Mouse (Mus musculus): ENCODE results near the gene Cirbp. TPM values are rescaled to one million over a fixed set of nuclear protein-coding genes. Genes with fewer than 3 reads are reported as not detected.

Cirbp gene
- polyA plus RNA-seq, 1 experiment from 2014 or later, result 80.8 TPM

DNA sequence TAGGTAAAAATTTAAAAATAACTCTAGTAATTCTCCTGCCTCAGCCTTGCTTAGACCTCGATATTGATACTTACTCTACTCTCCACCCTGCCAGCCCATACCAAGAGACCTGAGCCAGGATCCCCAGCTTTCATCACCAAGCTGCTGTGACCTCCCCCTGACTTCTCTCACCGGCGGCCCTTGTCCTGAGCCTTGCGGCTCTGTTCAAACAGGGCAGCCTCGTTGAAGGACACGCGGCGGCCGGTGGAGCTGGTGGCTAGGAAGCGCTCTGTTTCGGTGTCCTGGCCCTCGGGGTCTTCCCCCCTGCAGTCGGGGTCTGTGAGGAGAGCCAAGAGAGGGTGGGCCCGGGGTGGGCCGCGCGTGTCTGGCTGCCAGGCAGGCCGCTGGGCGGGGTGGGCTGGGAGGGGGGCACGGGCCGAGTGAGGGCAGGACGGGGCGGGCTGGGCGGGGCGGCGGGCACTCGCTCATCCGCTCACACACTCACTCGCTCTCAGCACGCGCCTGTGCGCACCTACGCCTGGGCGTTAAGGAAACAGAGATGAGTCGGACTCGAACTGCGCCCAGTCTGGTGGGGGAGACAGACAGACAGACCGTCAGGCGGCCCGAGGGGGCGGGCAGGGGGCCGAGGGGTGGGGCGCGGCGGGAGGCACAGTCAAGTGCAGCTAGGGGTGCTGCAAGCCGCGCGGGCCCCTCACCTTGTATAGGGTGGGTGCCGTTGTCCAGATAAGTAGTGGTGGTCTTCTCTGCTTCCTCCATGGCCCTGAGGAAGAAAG is 29.4 kb upstream of the Cirbp start:
- peaks cover 3% of the 10 kb centered on the region; the same call in 1 of the 2 replicates for H3K27me3 ChIP-seq (ENCODE audit: control insufficient read depth, insufficient read depth, low read length)
- H3K4me2 ChIP-seq (ENCODE audit: low read depth, low read length), result peak overlapping the region; percentile 99
- WGBS, result 23% methylated on average over 41 of the region's 49 CpGs

DNA sequence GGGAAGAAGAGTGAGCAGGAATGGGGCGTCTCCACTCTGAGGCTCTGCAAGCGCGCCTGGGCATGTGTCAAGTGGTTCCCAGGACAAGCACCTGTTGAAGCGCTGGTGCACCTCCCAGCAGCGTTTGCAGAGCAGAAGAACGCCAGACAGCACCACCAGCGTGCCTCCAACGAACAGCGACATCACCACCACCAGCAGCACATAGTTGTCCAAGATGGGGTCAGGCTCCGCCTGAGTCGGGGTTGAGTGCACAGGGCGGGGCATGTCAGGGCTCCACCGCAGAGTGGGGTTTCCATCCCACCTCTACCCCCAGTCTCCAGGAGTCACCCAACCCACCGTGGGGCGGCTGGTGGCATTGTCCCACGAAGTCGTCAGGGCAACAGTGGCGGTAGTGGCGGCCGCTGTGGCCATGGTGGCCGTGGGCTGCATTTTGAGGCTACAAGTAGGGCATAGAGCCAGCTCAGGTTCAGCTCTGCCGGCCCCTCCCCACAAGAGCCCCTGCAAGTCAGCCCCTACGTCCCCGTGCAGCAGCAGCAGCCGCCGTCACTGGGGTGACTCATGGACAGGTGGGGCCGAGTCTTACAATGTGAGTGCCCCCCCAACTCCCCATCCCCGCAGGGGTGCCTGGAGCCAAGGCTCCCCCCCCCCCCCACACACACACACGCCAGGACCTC is 28.7 kb upstream of the Cirbp start:
- 5% methylated on average over 29 of the region's 29 CpGs for WGBS
- no peaks in the 10 kb centered on the region for H3K9me3 ChIP-seq (replicated peaks; ENCODE audit: control insufficient read depth, low read length)
- H3K9ac ChIP-seq (ENCODE audit: low read length), result peak overlapping the region; percentile 60
- H3K4me1 ChIP-seq (ENCODE audit: control insufficient read depth, insufficient read depth, low read length), result peaks cover 28% of the 10 kb centered on the region
- H3K4me3 ChIP-seq (replicated peaks; ENCODE audit: low read length), result peak overlapping the region; percentile 67
- 0 out of 2 replicates have a peak, but pooled peaks cover 3% of the 10 kb centered on the region for H3K36me3 ChIP-seq (ENCODE audit: control insufficient read depth, insufficient read depth, low read length)
- H3K27me3 ChIP-seq (ENCODE audit: control insufficient read depth, insufficient read depth, low read length), result peaks cover 3% of the 10 kb centered on the region; the same call in 1 of the 2 replicates
- peak overlapping the region; percentile 82 for H3K27ac ChIP-seq (ENCODE audit: low read length)
- no peak for ATAC-seq (ENCODE audit: insufficient read depth, low FRiP score)
- H3K4me2 ChIP-seq (ENCODE audit: low read depth, low read length), result peak overlapping the region; percentile 99

More for the DNA sequence above, 29.4 kb upstream of the Cirbp start:
- peak overlapping the region; percentile 82; the same call in 1 of the 2 replicates for H3K27ac ChIP-seq (ENCODE audit: low read length)
- no peak for ATAC-seq (ENCODE audit: insufficient read depth, low FRiP score)
- H3K9ac ChIP-seq (ENCODE audit: low read length), result peak overlapping the region; percentile 60
- H3K4me3 ChIP-seq (replicated peaks; ENCODE audit: low read length), result peak overlapping the region; percentile 67
- H3K9me3 ChIP-seq (replicated peaks; ENCODE audit: control insufficient read depth, low read length), result no peaks in the 10 kb centered on the region
- 0 out of 2 replicates have a peak, but pooled peaks cover 3% of the 10 kb centered on the region for H3K36me3 ChIP-seq (ENCODE audit: control insufficient read depth, insufficient read depth, low read length)
- peaks cover 30% of the 10 kb centered on the region for H3K4me1 ChIP-seq (ENCODE audit: control insufficient read depth, insufficient read depth, low read length)

DNA sequence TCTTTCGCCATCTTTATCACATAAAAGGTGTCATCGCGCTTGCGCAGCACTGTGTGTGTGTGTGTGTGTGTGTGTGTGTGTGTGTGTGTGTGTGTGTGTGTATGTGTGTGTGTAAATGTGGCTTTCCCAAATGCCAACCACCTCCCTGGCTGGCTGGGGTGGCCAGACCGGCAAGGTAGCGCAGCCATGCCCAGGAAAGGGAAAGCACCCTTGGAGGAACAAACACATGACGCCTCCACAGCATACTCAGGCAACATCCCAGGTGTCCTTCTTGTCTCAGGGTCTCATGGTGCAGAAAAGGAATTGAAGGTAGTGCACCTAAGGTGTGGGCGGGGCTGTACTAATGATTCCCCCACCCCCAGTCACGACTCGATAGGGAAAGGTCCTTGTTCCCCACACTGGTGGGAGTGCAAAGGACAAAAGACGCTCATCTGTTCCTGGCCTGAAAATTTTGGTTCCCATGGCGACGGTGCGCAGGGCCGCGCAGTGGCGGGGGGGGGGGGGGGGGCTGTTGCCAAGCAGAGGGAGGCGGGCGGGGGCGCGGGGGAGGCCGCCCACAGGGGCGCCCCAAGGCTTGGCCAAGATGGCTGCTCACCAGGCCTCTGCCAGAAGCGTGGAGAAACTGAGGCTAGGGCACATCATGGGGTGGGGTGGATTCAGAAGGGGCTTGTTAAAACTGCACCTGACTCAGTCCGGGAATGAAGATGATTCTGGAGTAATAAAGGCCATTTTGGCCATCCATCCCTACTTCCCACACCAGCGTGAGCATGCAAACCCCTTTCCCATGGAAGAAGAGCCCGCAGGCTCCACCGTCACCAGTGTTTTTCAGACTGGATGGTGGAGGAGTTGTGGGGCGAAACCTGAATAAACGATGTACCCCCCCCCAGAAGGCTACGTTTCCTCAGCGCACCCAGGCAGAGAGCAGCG is 27.9 kb upstream of the Cirbp start:
- Histone ChIP-seq H3K4me1 (ENCODE audit: control insufficient read depth, insufficient read depth, low read length) (peaks cover 31% of the 10 kb centered on the region), H3K27ac (ENCODE audit: low read length) (peak overlapping the region; percentile 82), H3K36me3 (ENCODE audit: control insufficient read depth, insufficient read depth, low read length) (no peaks in the 10 kb centered on the region), H3K4me2 (ENCODE audit: low read depth, low read length) (peak overlapping the region; percentile 99), H3K27me3 (ENCODE audit: control insufficient read depth, insufficient read depth, low read length) (peaks cover 3% of the 10 kb centered on the region; the same call in 1 of the 2 replicates), H3K4me3 (replicated peaks; ENCODE audit: low read length) (peak overlapping the region; percentile 67), H3K9me3 (replicated peaks; ENCODE audit: control insufficient read depth, low read length) (no peaks in the 10 kb centered on the region), H3K9ac (ENCODE audit: low read length) (peak overlapping the region; percentile 86)
- ATAC-seq (ENCODE audit: insufficient read depth, low FRiP score), result no peak
- WGBS, result 6% methylated on average over 24 of the region's 33 CpGs

DNA sequence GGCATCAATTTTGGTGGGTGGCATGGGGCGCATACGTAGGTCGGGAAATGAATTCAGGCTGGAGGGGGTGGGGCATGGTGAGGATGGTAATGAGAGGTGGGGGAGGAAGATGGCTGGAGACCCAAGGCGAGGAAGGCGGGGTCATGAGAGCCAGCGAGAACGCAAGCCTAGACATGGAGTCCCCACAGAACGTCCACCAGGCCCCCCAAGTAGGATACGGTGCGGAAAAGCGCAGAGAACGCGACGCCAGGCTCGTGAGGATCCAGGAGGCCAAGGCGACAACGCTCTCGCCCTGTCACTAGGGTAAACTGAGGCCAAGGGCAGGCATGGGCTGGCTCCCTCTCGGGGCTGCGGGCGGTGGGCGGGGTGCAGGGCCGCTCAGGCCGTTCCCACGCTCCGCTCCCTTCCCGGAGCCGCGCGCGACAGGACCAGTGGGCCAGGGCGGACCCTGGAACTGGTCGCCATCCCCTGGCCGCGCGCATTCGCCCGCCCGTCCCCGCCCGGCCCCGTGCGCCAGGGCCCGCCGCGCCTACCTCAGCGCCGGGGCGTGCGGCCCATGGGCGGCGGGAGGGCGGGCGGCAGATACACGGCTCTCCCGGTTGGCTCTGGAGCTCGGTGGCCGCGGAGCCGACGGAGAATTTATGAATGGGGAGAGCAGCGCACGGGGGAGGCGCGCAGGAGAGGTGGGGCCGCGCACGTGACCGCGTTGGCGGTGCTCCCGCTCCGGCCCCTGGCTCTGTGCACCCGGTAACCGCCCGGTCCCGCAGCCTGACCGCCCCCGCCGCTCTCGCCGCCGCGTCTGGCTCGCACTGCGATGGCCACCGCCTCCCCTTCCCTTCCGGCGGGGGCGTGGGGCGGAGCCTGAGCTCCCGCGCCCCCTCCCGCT is 27.0 kb upstream of the Cirbp start, which contains the start of gene Atp5d:
Gene Atp5d (plus strand): TSS at position 80 of the 886 bp plus-strand sequence.
- Histone ChIP-seq H3K36me3 (ENCODE audit: control insufficient read depth, insufficient read depth, low read length) (0 out of 2 replicates have a peak, but pooled peaks cover under 1% of the 10 kb centered on the region), H3K27ac (ENCODE audit: low read length) (peak within 1 kb of the TSS; percentile 82), H3K27me3 (ENCODE audit: control insufficient read depth, insufficient read depth, low read length) (peaks cover 3% of the 10 kb centered on the region; the same call in 1 of the 2 replicates), H3K9ac (ENCODE audit: low read length) (peak within 1 kb of the TSS; percentile 86), H3K9me3 (replicated peaks; ENCODE audit: control insufficient read depth, low read length) (no peaks in the 10 kb centered on the region), H3K4me1 (ENCODE audit: control insufficient read depth, insufficient read depth, low read length) (peaks cover 31% of the 10 kb centered on the region), H3K4me2 (ENCODE audit: low read depth, low read length) (peak within 1 kb of the TSS; percentile 99), H3K4me3 (replicated peaks; ENCODE audit: low read length) (peak within 1 kb of the TSS; percentile 67)
- ATAC-seq (ENCODE audit: insufficient read depth, low FRiP score), result peak; percentile 5
- under 1% methylated on average over 85 of the region's 94 CpGs for WGBS

DNA sequence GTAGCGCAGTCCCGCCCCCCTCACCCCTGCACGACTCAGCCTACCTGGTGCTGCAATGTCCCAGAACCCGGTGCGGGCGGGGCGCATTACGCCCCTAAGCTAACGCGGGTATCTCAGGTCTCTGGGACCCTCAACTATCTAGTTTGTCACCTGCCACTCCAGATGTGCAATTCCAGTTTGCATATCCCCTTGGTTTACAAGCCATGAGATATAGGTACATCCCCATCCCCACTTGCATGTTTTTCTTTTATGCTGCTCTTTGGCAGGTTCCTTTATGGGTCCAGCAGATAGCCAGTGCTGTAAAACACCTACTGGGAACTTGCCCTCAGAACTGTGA is 26.4 kb upstream of the Cirbp start:
- WGBS, result 4% methylated on average over 8 of the region's 10 CpGs
- H3K4me1 ChIP-seq (ENCODE audit: control insufficient read depth, insufficient read depth, low read length), result peaks cover 36% of the 10 kb centered on the region
- ATAC-seq (ENCODE audit: insufficient read depth, low FRiP score), result no peak; the same call in 1 of the 2 replicates

DNA sequence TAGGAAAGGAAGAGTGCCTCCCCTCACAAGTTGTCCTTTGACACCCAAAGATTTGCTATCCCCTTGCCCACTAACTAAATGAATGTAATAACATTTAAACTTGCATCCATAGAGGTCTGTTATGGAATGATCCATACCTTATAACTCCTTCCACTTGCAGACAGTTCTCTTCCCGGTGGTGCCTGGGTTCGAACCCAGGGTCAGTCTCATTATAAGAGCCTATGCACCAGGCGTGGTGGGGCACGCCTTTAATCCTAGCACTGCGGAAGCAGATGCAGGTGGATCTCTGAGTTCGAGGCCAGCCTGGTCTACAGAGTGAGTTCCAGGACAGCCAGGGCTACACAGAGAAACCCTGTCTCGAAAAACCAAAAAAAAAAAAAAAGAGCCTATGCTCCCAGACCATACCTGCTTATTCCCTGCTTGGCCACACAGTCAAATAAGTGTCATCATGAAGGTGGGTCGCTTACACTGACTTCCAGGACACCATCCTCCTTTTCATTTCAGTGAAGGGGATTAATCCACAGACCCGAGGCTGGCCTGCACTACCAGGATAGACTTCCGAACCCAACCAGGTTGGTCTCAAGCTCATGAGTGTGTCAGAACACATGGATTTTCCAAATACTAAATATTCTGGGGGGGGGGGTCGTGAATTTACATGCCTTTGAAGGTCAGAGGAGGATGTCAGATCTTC is 25.7 kb upstream of the Cirbp start:
- peaks cover 8% of the 10 kb centered on the region; the same call in 1 of the 2 replicates for H3K36me3 ChIP-seq (ENCODE audit: control insufficient read depth, insufficient read depth, low read length)
- no peak overlapping the region for H3K9ac ChIP-seq (ENCODE audit: low read length)
- H3K9me3 ChIP-seq (replicated peaks; ENCODE audit: control insufficient read depth, low read length), result no peaks in the 10 kb centered on the region
- no peak overlapping the region for H3K4me2 ChIP-seq (ENCODE audit: low read depth, low read length)
- H3K4me3 ChIP-seq (replicated peaks; ENCODE audit: low read length), result no peak overlapping the region
- no peak for ATAC-seq (ENCODE audit: insufficient read depth, low FRiP score)
- H3K27ac ChIP-seq (ENCODE audit: low read length), result no peak overlapping the region
- WGBS, result 72% methylated on average over 11 of the region's 11 CpGs
- H3K4me1 ChIP-seq (ENCODE audit: control insufficient read depth, insufficient read depth, low read length), result peaks cover 43% of the 10 kb centered on the region
- H3K27me3 ChIP-seq (ENCODE audit: control insufficient read depth, insufficient read depth, low read length), result peaks cover 3% of the 10 kb centered on the region; the same call in 1 of the 2 replicates

More for the DNA sequence above, 26.4 kb upstream of the Cirbp start:
- peaks cover 3% of the 10 kb centered on the region; the same call in 1 of the 2 replicates for H3K27me3 ChIP-seq (ENCODE audit: control insufficient read depth, insufficient read depth, low read length)
- peak overlapping the region; percentile 67 for H3K4me3 ChIP-seq (replicated peaks; ENCODE audit: low read length)
- peak overlapping the region; percentile 99 for H3K4me2 ChIP-seq (ENCODE audit: low read depth, low read length)
- H3K9me3 ChIP-seq (replicated peaks; ENCODE audit: control insufficient read depth, low read length), result no peaks in the 10 kb centered on the region
- 0 out of 2 replicates have a peak, but pooled peaks cover 6% of the 10 kb centered on the region for H3K36me3 ChIP-seq (ENCODE audit: control insufficient read depth, insufficient read depth, low read length)
- peak overlapping the region; percentile 86 for H3K9ac ChIP-seq (ENCODE audit: low read length)
- peak overlapping the region; percentile 82 for H3K27ac ChIP-seq (ENCODE audit: low read length)

DNA sequence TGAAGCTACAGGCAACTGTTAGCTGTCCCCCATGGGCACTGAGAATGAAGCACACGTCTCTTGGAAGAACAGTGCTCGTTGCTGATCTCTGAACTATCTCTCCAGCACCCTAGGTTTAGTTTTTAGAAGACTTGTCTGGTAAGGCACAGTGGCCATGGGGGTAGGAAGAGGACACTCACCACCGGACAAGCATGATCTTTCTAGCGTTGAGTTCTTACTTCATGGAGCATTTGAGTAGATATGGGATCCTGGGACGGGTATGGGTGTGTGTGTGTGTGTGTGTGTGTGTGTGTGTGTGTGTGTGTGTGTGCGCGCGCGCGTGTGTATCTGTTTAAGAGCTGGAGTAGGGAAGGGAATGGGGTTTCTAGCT is 25.1 kb upstream of the Cirbp start, which contains the start of gene Cbarp:
Gene Cbarp (minus strand): TSS at position 170 of the 370 bp plus-strand sequence.
- Histone ChIP-seq H3K9ac (ENCODE audit: low read length) (peak within 1 kb of the TSS; percentile 71), H3K4me1 (ENCODE audit: control insufficient read depth, insufficient read depth, low read length) (peaks cover 49% of the 10 kb centered on the region)
- WGBS, result 70% methylated on average over 10 of the region's 10 CpGs

More for the DNA sequence above, 25.1 kb upstream of the Cirbp start, which contains the start of gene Cbarp:
- H3K27me3 ChIP-seq (ENCODE audit: control insufficient read depth, insufficient read depth, low read length), result peaks cover 3% of the 10 kb centered on the region; the same call in 1 of the 2 replicates
- H3K9me3 ChIP-seq (replicated peaks; ENCODE audit: control insufficient read depth, low read length), result no peaks in the 10 kb centered on the region
- H3K27ac ChIP-seq (ENCODE audit: low read length), result peak within 1 kb of the TSS; percentile 94
- peak within 1 kb of the TSS; percentile 98 for H3K4me2 ChIP-seq (ENCODE audit: low read depth, low read length)
- H3K36me3 ChIP-seq (ENCODE audit: control insufficient read depth, insufficient read depth, low read length), result peaks cover 11% of the 10 kb centered on the region; the same call in 1 of the 2 replicates
- H3K4me3 ChIP-seq (replicated peaks; ENCODE audit: low read length), result peak within 1 kb of the TSS; percentile 85
- no peak for ATAC-seq (ENCODE audit: insufficient read depth, low FRiP score)

Measured in stomach, embryonic 16.5 days (tissue).